Mouse (Mus musculus) small intestine, adult 2 months (tissue): ENCODE measurements around the gene Gatad1.

Source experiments
- CTCF ChIP-seq: fragments of 200-500 bp; IDR thresholded peaks from 2 replicates; pipeline ENCODE4 v1.5.1; 2012; ENCODE audit warnings: low read depth, mild to moderate bottlenecking, control low read depth, inconsistent platforms, low read length, moderate library complexity, mixed read lengths; ENCODE audit not compliant: insufficient replicate concordance, insufficient read length; ENCODE audit errors: extremely low read depth
- POLR2A ChIP-seq: fragments of 200-500 bp; IDR thresholded peaks from 2 replicates; pipeline ENCODE4 v1.6.1; 2012; ENCODE audit warnings: low read depth, mild to moderate bottlenecking, control low read depth, inconsistent platforms, low read length, moderate library complexity

DNA sequence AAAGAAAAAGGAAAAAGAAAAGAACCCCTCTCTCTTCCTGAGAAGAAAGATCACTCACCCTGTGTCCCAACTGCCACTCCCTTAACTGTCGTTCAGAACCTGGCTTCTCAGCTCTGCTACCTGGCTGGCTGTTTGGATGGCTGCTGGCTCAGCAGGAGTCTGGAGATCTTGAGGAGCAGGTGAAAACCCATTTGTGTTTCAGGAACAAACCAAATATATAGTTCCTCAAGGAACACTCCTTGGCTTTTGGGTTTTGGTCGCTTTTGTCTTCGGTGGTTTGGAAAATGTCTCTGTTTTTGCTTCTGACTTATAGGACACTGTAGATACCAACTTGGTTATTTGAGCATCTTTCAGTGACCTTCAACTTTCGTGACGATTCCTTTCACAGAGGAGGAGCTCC, at the start of gene Gatad1:
- TF ChIP-seq POLR2A (no peak), CTCF (no peak)
